Mouse (Mus musculus) cortical plate, adult 2 months (tissue): ENCODE results near the gene Slc35c1.

Experiments used
- CTCF ChIP-seq: fragments of 200-500 bp; IDR thresholded peaks from 2 replicates; pipeline ENCODE4 v1.5.1; 2011; ENCODE audit warnings: mild to moderate bottlenecking, control low read depth, low read length; ENCODE audit not compliant: insufficient read depth; ENCODE audit errors: extremely low read depth
- POLR2A ChIP-seq: fragments of 200-500 bp; IDR thresholded peaks from 2 replicates; pipeline ENCODE4 v1.6.1; 2011; ENCODE audit warnings: mild to moderate bottlenecking, low read length, control low read depth; ENCODE audit not compliant: insufficient read depth; ENCODE audit errors: extremely low read depth

- TF ChIP-seq CTCF (no peak), POLR2A (no peak; the same call in none of the 2 replicates)
Measured at GRCm38 (mm10) chr2:92430723-92431541, 29.4 kb downstream of the Slc35c1 start.
